Mouse (Mus musculus): ENCODE measurements around the gene Gm43302.

GRCm38 (mm10) chr5:105295746-105296145 lies 2.3 kb upstream of the Gm43302 start:
- no peak for TF ChIP-seq GATA1 (IDR thresholded peaks at IDR 0.05; ENCODE audit: low read length)
- TF ChIP-seq TAL1 (IDR thresholded peaks at IDR 0.05; ENCODE audit: low read length), result no peak

All from erythroblast, embryonic 14.5 days (primary cell).